Mouse (Mus musculus) adrenal gland, adult 10 weeks (tissue): ENCODE measurements around the gene Tescl. TPM values are rescaled to one million over a fixed set of nuclear protein-coding genes. Genes with fewer than 3 reads are reported as not detected.

ENCODE experiments used
- polyA plus RNA-seq: library from polyadenylated mRNA; stranded (reverse); fragments of 350-450 nt; fragmentation: Illumina TruSeq; extraction: RNeasy Lipid Tissue Mini Kit (QIAGEN cat#74804); gene quantifications from one replicate; pipeline ENCODE4 v1.2.3, GENCODE M21; 2014; ENCODE audit warnings: low read depth, low replicate concordance

Tescl gene
- polyA plus RNA-seq: not detected

GRCm38 (mm10) chr7:24333304-24333986 lies at the start of gene Tescl:
TSS of gene Tescl (minus strand) at chr7:24333936.

GRCm38 (mm10) chr7:24369731-24370541 lies 36.2 kb upstream of the Tescl start, which contains the start of gene Kcnn4:
TSS of gene Kcnn4 (plus strand) at chr7:24370263.

GRCm38 (mm10) chr7:24348896-24349295 lies 15.2 kb upstream of the Tescl start, which contains the start of gene Lypd5:
TSS of gene Lypd5 (plus strand) at chr7:24349196.

GRCm38 (mm10) chr7:24316567-24317092 lies 17.1 kb downstream of the Tescl start, which contains the start of gene Zfp94:
TSS of gene Zfp94 (minus strand) at chr7:24316666.

GRCm38 (mm10) chr7:24300771-24301282 lies 32.9 kb downstream of the Tescl start, which contains the start of gene Zfp61:
TSS of gene Zfp61 (minus strand) at chr7:24301232.

Other genes starting within 250 kb of the Tescl start
- gene Zfp112, start 221.6 kb downstream of the Tescl start, polyA plus RNA-seq: 2.1 TPM
- gene Zfp235, start 199.8 kb downstream of the Tescl start, polyA plus RNA-seq: 5.2 TPM
- gene Zfp114, start 158.9 kb downstream of the Tescl start, polyA plus RNA-seq: 0.41 TPM
- gene Zfp111, start 122.5 kb downstream of the Tescl start, polyA plus RNA-seq: 7.2 TPM
- 3.3 TPM for gene Zfp109, start 96.4 kb downstream of the Tescl start, polyA plus RNA-seq
- gene Zfp108, start 79.1 kb downstream of the Tescl start, polyA plus RNA-seq: 2.3 TPM
- 2.1 TPM for gene Zfp93, start 63.5 kb downstream of the Tescl start, polyA plus RNA-seq
- 4.2 TPM for gene Zfp61, start 32.7 kb downstream of the Tescl start, polyA plus RNA-seq
- 1.5 TPM for gene Zfp94, start 17.3 kb downstream of the Tescl start, polyA plus RNA-seq
- not detected for gene Lypd5, start 15.3 kb upstream of the Tescl start, polyA plus RNA-seq
- gene Kcnn4, start 36.3 kb upstream of the Tescl start, polyA plus RNA-seq: not detected
- not detected for gene Smg9, start 65.7 kb upstream of the Tescl start, polyA plus RNA-seq
- gene Irgc1, start 118.4 kb upstream of the Tescl start, polyA plus RNA-seq: not detected
- gene Plaur, start 128.5 kb upstream of the Tescl start, polyA plus RNA-seq: 1.9 TPM
- 0.29 TPM for gene Cadm4, start 148.1 kb upstream of the Tescl start, polyA plus RNA-seq
- gene Zfp428, start 173.1 kb upstream of the Tescl start, polyA plus RNA-seq: not detected
- gene AC161166.1, start 178.5 kb upstream of the Tescl start, polyA plus RNA-seq: not detected
- 13.0 TPM for gene Irgq, start 196.8 kb upstream of the Tescl start, polyA plus RNA-seq
- not detected for gene Pinlyp, start 212.2 kb upstream of the Tescl start, polyA plus RNA-seq
- gene Xrcc1, start 212.4 kb upstream of the Tescl start, polyA plus RNA-seq: 0.87 TPM